Mouse (Mus musculus): ENCODE results near the gene Fam184b.

DNA sequence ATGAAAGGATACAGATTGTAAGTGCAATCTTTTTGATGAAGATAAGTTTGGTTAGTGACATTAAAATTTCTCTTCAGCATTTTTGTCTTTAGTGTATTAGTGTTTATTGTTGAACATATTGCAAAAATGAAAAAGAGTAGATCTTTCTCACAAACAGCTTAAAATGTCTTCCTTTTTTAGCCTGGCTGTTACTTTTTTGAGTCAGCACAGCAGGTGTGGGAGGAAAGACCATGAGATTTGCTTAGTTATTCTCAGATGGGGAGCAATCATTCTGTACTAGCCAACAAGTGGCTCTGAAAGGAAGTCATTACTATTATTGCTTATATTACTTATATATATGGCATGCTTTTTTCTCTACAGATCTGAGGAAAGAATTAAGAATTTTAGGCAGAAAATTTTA, 40.5 kb upstream of the Fam184b start:
- no peak for TF ChIP-seq CTCF (IDR thresholded peaks at IDR 0.05)
- no peak for TF ChIP-seq POLR2A (IDR thresholded peaks at IDR 0.05; ENCODE audit: insufficient read depth, low read depth, low read length)
